Mouse (Mus musculus): Measurements from ENCODE around the gene Olfr586.

The Olfr586 gene

DNA sequence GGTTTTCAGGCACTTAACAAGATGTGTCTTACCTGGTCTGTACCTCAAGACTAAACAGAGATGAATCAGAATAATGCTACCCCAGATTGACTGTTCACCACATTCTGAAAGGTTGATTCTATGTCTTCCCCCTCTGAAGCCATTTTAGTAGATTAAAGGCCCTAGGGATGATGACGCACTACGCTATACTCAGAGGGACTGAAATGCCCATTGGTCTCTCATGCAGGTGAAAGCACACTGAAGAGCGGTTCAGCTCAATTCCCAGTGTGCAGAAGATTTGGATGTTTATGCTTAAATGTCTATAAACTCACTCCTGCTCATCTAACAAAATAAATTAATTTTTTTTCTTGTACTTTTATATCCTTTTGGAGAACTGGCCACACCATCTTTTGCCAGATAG lies at the start of gene Olfr586:
Gene Olfr586 (minus strand): TSS at position 101 of the 400 bp plus-strand sequence.
- DNase-seq (ENCODE audit: low spot score), result no peak

DNA sequence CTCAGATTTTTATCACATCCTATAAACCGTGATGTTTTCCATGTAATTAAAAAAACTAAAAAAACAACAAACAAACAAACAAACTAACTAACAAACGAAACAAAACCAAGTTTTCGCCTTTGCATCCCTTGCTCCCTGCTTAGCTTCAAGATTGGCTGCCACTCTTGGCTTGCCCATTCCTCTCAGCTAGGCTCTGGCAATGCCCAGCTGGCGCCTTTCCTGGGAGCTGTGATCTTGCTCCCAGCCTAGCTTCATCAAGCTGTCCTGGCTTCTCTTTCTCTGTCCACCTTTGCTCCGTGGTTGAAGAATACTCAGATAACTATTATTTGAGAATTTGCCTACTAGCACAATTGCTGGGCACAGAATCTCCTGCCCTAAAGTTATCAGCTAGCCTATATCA lies 44.3 kb upstream of the Olfr586 start:
- DNase-seq (ENCODE audit: low spot score), result no peak

DNA sequence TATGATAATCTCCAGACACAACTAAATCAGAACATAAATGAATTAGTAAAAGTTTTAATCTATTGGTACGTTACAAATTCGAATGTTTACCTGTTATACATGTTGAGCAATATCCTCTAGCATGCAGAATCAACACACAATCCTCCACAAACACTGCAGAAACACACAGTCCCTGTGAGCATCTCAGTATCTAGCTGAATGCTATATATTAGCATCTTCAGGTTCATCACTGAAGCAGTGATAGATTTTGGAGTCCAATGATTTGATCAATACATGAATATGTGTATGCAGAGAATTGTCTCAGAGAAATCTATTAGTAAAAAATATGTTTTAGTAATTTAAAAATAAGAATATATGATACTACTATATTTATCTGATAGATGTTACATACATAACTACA lies 30.8 kb upstream of the Olfr586 start, which contains the start of gene Olfr589:
Gene Olfr589 (minus strand): TSS at position 101 of the 400 bp plus-strand sequence.
- no peak for DNase-seq (ENCODE audit: low spot score)

DNA sequence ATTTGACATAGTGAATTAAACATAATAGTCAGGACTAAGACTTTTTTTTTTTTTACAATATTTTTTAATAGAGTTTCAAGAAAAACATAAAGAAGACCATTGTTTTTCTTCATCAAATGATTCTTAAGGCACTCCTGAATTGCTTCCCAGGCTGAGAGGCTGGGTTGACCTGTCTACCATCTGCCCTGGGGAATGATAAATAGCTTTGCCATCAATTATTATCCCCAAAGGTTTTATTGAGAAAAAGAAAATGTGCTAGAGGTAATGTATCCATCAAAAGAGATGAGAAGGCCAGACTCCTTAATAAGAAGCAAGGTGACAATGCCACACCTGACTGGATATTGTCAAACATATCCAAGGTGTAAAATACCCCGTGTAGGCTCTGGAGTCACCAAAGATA lies 15.1 kb upstream of the Olfr586 start, which contains the start of gene Olfr588-ps1:
Gene Olfr588-ps1 (plus strand): TSS at position 301 of the 400 bp plus-strand sequence.
- DNase-seq (ENCODE audit: low spot score), result no peak

DNA sequence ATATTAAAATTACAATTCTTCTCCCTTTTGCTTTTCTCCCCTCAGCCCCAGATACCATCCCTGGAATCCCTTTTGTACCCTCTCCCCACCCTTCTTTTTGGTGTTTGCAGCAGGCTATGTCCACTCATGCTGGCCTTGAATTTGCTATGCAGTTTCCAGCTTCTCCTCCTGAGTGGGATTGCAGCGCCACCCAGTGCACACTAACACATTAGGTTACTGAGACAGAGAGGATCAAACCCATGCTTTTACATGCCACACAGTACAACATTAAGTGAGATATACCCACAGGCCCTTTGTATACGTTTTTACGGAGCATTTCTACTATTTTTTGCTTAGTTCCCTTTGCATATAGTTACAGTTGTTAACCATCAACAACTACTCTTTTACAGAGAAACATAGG lies 6.0 kb downstream of the Olfr586 start:
- DNase-seq (ENCODE audit: low spot score), result no peak

DNA sequence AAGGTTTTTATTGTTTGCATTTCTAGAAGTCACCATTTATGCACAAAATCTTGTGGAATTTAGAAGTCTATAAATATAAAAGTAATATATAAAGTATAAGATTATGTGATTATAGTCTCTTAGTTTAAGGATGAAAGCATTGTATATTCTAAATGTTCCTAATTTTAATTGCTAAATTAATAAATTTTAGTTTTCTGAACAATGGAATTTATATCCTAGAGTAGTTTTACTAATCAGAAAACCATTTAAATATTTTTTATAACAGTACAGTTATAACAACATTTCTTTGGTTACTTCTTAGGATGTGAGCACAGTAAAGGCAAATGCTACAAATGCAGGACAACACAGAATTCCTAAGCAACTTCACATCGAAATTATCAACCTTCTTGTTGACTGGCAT lies 28.0 kb downstream of the Olfr586 start, which contains the start of gene Olfr585:
Gene Olfr585 (plus strand): TSS at position 301 of the 400 bp plus-strand sequence.
- DNase-seq (ENCODE audit: low spot score), result no peak

DNA sequence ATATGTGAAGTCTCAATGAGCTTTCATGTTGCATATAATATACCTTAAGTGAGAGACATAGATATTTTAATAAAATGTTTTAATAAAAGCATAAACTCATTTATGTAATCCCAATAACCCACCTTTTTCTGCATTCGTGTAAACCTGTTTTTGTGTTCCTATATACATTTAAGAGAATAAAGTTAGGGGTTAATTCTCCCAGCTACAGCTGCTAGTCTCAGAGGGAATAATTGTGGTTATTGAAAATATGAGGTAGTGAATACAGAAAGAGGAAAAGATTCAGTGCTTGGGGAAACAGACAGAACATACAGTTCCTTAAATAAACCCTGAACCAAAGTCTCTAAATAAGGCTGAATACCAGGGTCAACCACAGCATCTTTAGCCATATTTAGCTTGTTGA lies 43.9 kb downstream of the Olfr586 start, which contains the start of gene Olfr584:
Gene Olfr584 (plus strand): TSS at position 301 of the 400 bp plus-strand sequence.
- no peak for DNase-seq (ENCODE audit: low spot score)

Measured in c-Kit-positive CD71-positive TER-119-positive erythroid progenitor cells, embryonic 14.5 days (primary cell).